Mouse (Mus musculus) forebrain, embryonic 11.5 days (tissue): ENCODE data around the gene Phex. TPM values are rescaled to one million over a fixed set of nuclear protein-coding genes. Genes with fewer than 3 reads are reported as not detected.

Experiments
- ATAC-seq: fragments of 200-750 bp; cut with Nextera tagmentation; replicated peaks from 2 replicates; pipeline ENCODE4 v1.8.0; 2017; ENCODE audit warnings: moderate TSS enrichment; ENCODE audit not compliant: low FRiP score
- DNase-seq: peaks from one replicate; pipeline ENCODE4 v3.0.0-alpha.2; 2017; ENCODE audit warnings: low spot score
- H3K27ac ChIP-seq: fragments of 300-500 bp; sonication (generic); 2 replicates; pipeline ENCODE4 v1.5.1; 2014; ENCODE audit warnings: low read depth, low read length
- H3K27me3 ChIP-seq: fragments of 300-500 bp; sonication (generic); 2 replicates; pipeline ENCODE4 v1.6.1; 2014; ENCODE audit warnings: mild to moderate bottlenecking, low read length, mixed read lengths; ENCODE audit not compliant: control insufficient read depth, insufficient read depth
- H3K36me3 ChIP-seq: fragments of 300-500 bp; sonication (generic); 2 replicates; pipeline ENCODE4 v1.6.1; 2014; ENCODE audit warnings: mild to moderate bottlenecking, low read length, moderate library complexity, mixed read lengths; ENCODE audit not compliant: control insufficient read depth, insufficient read depth
- H3K4me1 ChIP-seq: fragments of 300-500 bp; sonication (generic); replicated peaks from 2 replicates; pipeline ENCODE4 v1.6.1; 2014; ENCODE audit warnings: low read length, mixed read lengths; ENCODE audit not compliant: control insufficient read depth, insufficient read depth
- H3K4me2 ChIP-seq: fragments of 300-500 bp; sonication (generic); 2 replicates; pipeline ENCODE4 v1.6.1; 2014; ENCODE audit warnings: low read depth, mild to moderate bottlenecking, low read length, moderate library complexity, mixed read lengths; ENCODE audit not compliant: severe bottlenecking
- H3K4me3 ChIP-seq: fragments of 300-500 bp; sonication (generic); 2 replicates; pipeline ENCODE4 v1.5.1; 2014; ENCODE audit warnings: low read depth, low read length
- H3K9ac ChIP-seq: fragments of 300-500 bp; sonication (generic); 2 replicates; pipeline ENCODE4 v1.6.1; 2014; ENCODE audit warnings: low read length
- H3K9me3 ChIP-seq: fragments of 300-500 bp; sonication (generic); 2 replicates; pipeline ENCODE4 v1.6.1; 2016; ENCODE audit warnings: low read length, mixed read lengths; ENCODE audit not compliant: control insufficient read depth
- WGBS: fragments of 180-500 bp; shearing (Covaris S2); extraction: QIAGEN DNeasy Blood & Tissue Kit; methylation state at CpG from one replicate; pipeline ENCODE4 v1.1.7; 2014; 5-methylcytosine and 5-hydroxymethylcytosine counted together
- polyA plus RNA-seq: library from polyadenylated mRNA; unstranded; fragments of >200 nt; fragmentation: Nextera tagmentation; extraction: Ambion mirVana; gene quantifications from 2 replicates; pipeline ENCODE4 v1.2.1, GENCODE M21; 2014

Phex gene
- polyA plus RNA-seq, 1 experiment from 2014 or later, result 0.05 TPM

DNA sequence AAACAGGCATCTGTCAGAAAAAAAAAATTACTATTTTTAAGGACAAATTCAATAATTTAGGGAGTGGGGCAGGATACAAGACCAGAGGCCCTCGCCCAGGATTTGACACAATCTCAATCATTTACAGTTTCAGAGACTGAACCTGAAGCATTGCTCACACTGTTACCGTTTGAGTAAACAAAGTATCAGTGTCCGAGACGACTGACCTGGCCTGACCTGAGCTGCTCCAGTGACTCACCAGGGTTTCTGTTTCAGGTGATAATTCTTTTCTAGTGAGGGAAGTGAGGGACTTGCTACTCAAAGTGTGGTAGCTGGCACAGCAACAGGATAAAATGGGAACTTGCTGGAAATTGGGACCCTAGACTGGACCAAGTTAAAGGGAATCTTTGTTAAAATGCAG is 80.4 kb downstream of the Phex start:
- Histone ChIP-seq H3K9me3 (no peaks in the 10 kb centered on the region), H3K4me3 (no peak overlapping the region), H3K4me1 (no peaks in the 10 kb centered on the region), H3K9ac (no peak overlapping the region), H3K27ac (no peak overlapping the region), H3K4me2 (no peak overlapping the region), H3K36me3 (no peaks in the 10 kb centered on the region), H3K27me3 (no peaks in the 10 kb centered on the region)
- 66% methylated on average over 4 of the region's 4 CpGs for WGBS
- no peak for DNase-seq
- no peak for ATAC-seq

DNA sequence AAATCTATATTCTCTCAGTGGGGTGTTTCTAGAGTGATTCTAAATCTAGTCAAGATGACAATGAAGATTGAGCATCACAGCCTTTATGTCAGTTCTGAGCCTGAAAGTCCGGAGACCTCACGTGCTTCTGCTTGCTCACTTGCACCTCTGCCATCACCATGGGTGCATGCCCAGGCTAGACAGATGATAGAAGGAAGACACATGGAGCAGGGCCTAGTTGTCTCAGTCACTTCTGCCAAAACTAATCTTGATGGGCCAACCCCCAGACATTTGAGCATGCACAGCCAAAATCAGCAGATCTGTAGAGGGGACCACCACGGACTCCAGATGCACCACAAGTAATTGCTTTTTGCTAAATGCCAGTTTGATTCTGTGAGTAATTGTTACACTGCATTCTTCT is 85.3 kb downstream of the Phex start:
- no peak for DNase-seq
- H3K9ac ChIP-seq, result no peak overlapping the region

DNA sequence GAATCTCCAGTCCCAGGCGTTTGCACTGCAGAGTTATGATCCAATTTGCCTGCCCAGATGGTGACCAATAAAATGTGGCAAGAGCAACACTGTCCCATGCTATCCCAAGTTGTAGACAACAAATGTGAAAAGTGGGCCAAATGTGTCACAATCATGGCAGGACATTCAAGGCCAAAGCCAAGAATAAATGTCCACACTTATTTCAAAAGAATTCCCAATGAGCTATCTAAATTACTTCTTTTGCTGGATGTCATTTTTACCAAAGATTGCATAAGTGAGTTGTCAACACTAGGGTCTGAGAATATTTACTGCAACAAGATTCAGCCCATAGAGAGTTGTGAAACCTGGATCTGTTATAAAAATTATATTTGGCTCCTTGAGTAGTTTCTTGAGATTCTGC is 86.7 kb downstream of the Phex start:
- no peaks in the 10 kb centered on the region for H3K27me3 ChIP-seq
- no peak overlapping the region for H3K4me3 ChIP-seq
- no peak overlapping the region for H3K4me2 ChIP-seq
- H3K9ac ChIP-seq, result no peak overlapping the region
- no peaks in the 10 kb centered on the region for H3K9me3 ChIP-seq
- ATAC-seq, result no peak
- no peak for DNase-seq
- H3K36me3 ChIP-seq, result no peaks in the 10 kb centered on the region
- 68% methylated on average over 1 of the region's 1 CpGs for WGBS
- no peaks in the 10 kb centered on the region for H3K4me1 ChIP-seq
- H3K27ac ChIP-seq, result no peak overlapping the region

More for the DNA sequence above, 85.3 kb downstream of the Phex start:
- 85% methylated on average over 3 of the region's 3 CpGs for WGBS
- Histone ChIP-seq H3K4me1 (no peaks in the 10 kb centered on the region), H3K4me2 (no peak overlapping the region), H3K36me3 (no peaks in the 10 kb centered on the region), H3K27ac (no peak overlapping the region), H3K27me3 (no peaks in the 10 kb centered on the region), H3K9me3 (no peaks in the 10 kb centered on the region), H3K4me3 (no peak overlapping the region)
- ATAC-seq, result no peak

DNA sequence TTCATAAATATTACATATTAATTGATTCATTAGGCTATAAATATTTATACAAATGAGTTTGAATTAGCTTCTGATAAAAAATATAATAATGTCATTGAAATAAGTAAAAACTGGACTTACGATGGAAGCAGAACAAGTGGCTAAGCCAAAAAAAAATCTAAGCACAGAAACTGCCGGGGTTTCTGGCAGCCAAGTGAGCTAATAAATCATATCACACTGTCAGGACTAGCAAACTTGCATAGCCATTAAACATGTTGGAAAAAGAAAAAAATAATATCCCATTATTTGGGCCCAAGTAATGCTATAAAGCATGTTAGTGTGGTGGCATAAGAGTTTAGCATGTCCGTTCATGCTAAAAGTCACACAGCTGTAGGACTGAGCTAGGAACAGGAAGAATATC is 87.4 kb downstream of the Phex start:
- H3K9me3 ChIP-seq, result no peaks in the 10 kb centered on the region
- H3K4me1 ChIP-seq, result no peaks in the 10 kb centered on the region
- H3K4me2 ChIP-seq, result no peak overlapping the region
- no peaks in the 10 kb centered on the region for H3K36me3 ChIP-seq
- H3K27me3 ChIP-seq, result no peaks in the 10 kb centered on the region
- no peak overlapping the region for H3K27ac ChIP-seq
- no peak overlapping the region for H3K4me3 ChIP-seq
- no peak for ATAC-seq
- no peak for DNase-seq
- H3K9ac ChIP-seq, result no peak overlapping the region
- 93% methylated on average over 3 of the region's 3 CpGs for WGBS

DNA sequence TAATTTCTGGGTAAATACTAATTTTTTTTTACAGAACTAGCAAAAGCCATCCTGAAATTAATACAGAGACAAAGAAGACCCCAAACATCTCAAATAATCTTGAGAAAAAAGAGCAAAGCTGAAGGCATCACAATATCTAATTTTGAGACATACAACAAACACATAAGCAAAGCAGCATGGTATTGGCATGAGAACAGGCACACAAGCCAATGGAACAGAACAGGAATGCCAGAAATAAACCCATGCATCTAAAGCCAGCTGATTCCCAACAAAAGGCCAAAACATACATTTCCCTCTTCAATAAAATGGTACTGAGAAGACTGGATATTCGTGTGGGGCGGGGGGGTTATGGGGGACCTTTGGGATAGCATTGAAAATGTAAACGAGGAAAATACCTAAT is 90.7 kb downstream of the Phex start:
- no peaks in the 10 kb centered on the region for H3K36me3 ChIP-seq
- 89% methylated on average over 3 of the region's 3 CpGs for WGBS
- ATAC-seq (no peak), DNase-seq (no peak)
- H3K27me3 ChIP-seq, result no peaks in the 10 kb centered on the region
- no peak overlapping the region for H3K4me3 ChIP-seq
- H3K9ac ChIP-seq, result no peak overlapping the region
- no peaks in the 10 kb centered on the region for H3K4me1 ChIP-seq
- H3K27ac ChIP-seq, result no peak overlapping the region
- H3K9me3 ChIP-seq, result no peaks in the 10 kb centered on the region
- no peak overlapping the region for H3K4me2 ChIP-seq

DNA sequence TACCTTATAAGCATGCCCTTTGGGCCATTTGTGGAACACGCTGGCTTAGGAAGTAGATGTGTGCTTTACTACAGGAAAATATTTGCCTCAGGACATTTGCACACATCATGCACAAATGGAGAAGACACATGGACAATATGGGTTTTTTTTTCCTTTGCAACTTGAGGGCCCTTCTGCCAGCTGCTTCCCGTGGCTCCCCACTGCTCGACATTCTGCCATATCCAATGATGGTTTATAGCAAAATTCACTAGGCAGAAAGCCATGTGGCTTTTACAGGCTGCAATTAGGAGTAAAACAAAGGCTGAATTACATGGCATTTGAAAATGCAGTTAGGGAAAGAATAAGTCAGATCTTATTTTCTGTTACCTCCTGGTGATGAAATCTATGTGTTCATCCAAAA is 104.8 kb downstream of the Phex start:
- 74% methylated on average over 3 of the region's 3 CpGs for WGBS
- Histone ChIP-seq H3K27me3 (no peaks in the 10 kb centered on the region), H3K4me3 (no peak overlapping the region), H3K9ac (no peak overlapping the region), H3K4me1 (no peaks in the 10 kb centered on the region), H3K4me2 (no peak overlapping the region), H3K9me3 (no peaks in the 10 kb centered on the region), H3K36me3 (no peaks in the 10 kb centered on the region), H3K27ac (no peak overlapping the region)
- ATAC-seq, result no peak
- no peak for DNase-seq

DNA sequence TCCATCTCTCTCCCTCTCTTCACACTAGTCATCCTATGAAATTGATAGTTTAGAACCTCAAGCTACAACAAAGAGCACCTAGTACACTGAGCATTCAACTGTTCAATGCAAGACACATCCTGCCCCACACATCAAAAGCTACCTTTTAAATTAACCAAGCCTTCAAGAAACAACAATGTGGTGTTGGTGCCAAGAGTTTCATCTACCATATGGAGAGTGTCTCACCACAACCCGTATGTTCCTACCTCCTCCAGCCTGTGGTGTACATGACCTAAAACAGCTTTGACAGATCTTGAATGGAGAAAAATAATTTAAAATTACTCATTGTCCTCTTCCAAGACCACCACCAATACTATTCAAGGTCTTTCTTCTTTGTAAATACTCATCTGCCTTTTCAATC is 106.9 kb downstream of the Phex start:
- Histone ChIP-seq H3K4me1 (no peaks in the 10 kb centered on the region), H3K27ac (no peak overlapping the region), H3K27me3 (no peaks in the 10 kb centered on the region), H3K4me3 (no peak overlapping the region), H3K36me3 (no peaks in the 10 kb centered on the region), H3K4me2 (no peak overlapping the region), H3K9ac (no peak overlapping the region), H3K9me3 (no peaks in the 10 kb centered on the region)
- WGBS, result 88% methylated on average over 1 of the region's 1 CpGs
- no peak for ATAC-seq
- DNase-seq, result no peak

DNA sequence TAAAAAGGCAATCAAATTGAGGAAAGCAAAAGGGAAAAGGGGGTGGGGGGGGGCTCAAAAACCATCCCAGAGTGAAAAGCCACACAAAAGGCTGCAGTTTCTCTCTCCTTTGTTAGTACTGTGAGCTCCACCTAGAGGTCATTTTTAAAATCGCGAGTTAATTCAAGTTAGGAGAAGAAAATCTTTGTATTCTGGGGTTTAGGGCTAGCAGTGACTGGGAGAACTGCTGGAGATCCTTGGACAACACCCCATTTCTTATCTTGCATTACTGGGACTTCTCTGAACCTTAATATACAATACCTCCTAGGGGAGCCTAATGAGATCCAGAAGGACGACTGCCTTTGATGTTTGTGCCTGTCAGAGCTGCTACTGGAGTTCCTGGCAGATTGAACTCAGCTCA is 107.7 kb downstream of the Phex start:
- DNase-seq, result no peak

DNA sequence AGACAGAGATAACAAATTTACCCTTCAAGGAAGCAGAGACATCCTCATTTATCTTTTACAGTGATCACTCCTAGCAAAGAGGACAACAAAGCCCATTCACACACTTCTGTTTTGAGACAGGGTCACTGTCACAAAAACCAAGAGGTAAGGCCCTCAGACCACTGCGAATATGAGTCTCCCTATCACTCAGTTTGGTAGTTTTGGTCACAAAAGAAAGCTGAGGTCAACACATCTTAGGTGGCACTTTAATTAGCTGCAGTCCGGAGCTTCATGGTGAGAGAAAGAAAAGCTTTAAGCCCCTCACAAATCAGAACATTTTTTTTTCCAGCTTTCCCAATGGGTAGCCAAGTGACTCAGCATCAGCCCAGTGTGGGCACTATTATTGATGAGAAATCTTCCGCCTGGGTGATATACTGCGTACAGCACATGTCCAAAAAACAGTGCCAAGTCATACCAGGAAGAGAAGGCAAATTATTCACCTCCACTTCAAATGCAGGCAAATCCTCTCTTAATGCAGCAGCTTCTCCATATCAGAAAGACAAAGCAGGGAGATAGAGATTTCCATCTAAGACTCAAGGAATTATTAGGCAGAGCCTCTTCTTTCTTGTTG is 108.2 kb downstream of the Phex start:
- ATAC-seq (peak; percentile 47), DNase-seq (no peak)
- Histone ChIP-seq H3K9me3 (no peaks in the 10 kb centered on the region), H3K27me3 (no peaks in the 10 kb centered on the region), H3K27ac (no peak overlapping the region), H3K4me3 (no peak overlapping the region), H3K9ac (no peak overlapping the region), H3K36me3 (no peaks in the 10 kb centered on the region), H3K4me1 (no peaks in the 10 kb centered on the region), H3K4me2 (no peak overlapping the region)
- 21% methylated on average over 4 of the region's 4 CpGs for WGBS

More for the DNA sequence above, 107.7 kb downstream of the Phex start:
- H3K4me1 ChIP-seq, result no peaks in the 10 kb centered on the region
- WGBS, result 7% methylated on average over 3 of the region's 3 CpGs
- H3K27ac ChIP-seq, result no peak overlapping the region
- no peaks in the 10 kb centered on the region for H3K27me3 ChIP-seq
- no peaks in the 10 kb centered on the region for H3K9me3 ChIP-seq
- H3K4me2 ChIP-seq, result no peak overlapping the region
- H3K36me3 ChIP-seq, result no peaks in the 10 kb centered on the region
- peak; percentile 57; the same call in 1 of the 2 replicates for ATAC-seq
- no peak overlapping the region for H3K9ac ChIP-seq
- no peak overlapping the region for H3K4me3 ChIP-seq
